Mouse (Mus musculus): ENCODE measurements at regions not wholly inside any gene's neighbourhood (a gene's known extent, or its start where the extent isn't known, plus 50 kb on each side); places are given as distances from the start of the nearest gene placed in this dataset.

DNA sequence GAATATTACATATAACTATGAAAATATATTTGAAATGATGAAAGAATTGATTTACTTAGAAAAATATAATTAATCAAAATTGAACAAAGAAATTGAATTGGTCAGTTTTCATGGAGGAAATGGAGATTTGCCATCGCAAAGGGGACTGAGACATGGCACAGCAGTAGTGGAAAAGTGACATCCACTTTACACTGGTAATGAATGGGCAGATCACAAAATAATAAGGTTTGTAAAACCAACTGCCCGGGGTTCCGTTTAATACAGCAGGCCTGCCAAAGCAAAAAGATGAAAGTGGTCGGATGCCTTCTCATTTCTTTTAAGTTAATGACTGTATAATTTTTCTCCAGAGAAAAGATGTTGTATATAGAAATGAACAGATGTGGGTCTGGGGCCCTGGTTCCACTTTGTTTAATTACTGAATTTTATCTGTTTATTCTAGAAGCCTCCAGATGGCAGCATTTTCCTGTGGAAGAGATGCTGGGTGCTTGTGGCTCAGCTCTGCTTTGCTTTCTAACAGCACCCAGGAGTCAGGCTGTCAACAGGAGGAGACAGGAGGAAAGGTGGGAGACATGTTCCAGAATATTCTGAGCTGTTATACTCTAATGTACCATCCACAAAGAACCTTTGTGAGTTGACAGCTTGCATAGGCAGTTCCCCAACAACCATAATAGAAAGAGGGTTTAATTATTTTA, 75.6 kb upstream of the Fbxl17 start:
- DNase-seq (ENCODE audit: low read depth, low spot score): peak; percentile 51

DNA sequence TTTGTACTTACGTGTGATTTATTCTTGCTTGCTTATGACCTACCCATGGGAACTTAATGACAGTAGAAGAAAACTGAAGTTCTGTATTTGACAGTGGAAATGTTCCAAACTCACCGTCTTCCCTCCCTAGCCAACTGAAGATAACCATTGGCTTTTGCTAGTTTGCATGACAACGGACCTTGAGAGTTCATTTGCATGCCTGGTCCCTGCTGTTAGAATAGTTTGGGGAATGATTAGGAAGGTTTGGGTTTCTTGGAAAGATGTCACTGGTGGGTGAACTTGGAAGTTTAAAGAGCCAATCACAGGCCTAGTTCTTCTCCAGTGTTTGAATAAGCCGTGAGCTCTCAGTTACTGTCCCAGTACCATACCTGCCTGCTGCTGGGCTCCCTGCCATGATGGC, 83.1 kb upstream of the Fbxl17 start:
- peak; percentile 71 for DNase-seq (ENCODE audit: low read depth, low spot score)

- no peak for DNase-seq (ENCODE audit: low read depth, low spot score)
Observed at GRCm38 (mm10) chr17:63607021-63607751, 107.4 kb upstream of the Fbxl17 start.

DNA sequence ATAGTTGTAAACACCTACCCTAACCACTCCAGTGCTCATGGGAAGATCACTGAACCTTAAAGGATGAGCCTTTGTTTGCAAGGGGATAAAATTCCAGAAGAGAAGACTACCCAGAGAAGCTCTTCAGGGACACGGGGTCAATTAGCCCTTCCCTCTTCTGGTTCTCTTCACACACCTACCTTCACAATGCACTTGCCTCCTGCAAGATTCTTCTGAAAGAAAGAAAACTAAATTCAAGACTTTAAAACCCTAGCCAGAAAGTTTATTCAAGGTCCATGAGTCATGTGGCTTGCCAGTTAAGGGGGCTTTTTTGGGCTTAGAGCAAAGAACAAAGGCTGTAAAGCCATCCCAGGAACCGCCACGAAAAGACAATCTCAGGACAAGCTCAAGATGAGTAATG, 122.9 kb upstream of the Fbxl17 start:
- DNase-seq (ENCODE audit: low read depth, low spot score): no peak

- no peak for DNase-seq (ENCODE audit: low read depth, low spot score)
Observed at GRCm38 (mm10) chr17:63637598-63637997, 137.8 kb upstream of the Fbxl17 start.

DNA sequence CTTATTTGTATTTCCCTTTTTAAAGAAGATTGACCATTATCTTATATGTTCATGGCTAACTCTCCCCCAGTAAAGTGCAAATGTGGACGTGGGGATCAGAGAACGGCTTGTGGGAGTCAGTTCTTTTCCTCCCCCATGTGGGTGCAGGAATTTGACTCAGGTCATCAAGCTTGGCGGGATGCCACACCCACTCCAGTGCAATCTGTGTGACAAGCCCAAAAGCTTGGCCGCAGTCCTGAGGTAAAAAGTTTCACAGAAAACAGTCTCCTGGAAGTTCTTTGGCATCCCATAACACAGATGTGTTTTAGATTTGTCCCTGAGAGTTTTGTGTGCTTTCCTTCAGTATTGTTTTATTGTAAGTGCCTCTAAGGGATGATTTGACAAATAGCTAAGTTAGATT, 144.6 kb upstream of the Fbxl17 start:
- no peak for DNase-seq (ENCODE audit: low read depth, low spot score)

DNA sequence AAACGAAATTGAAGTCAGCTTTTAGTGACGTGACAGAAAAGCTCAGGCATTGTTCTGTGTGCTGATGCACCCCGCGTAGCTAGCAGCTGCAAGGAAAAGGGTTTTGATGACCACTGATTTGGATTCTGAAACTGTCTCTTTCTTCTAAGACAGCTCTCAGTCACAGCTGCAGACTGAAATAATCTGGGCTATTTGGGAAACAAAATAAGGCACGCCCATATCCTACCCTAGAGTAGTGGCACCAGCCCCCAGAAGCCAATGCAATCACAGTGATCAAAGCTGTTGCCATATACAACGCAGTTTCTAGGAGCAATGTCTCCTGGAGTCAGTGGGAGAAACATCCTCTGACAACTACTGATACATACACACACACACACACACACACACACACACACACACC, 157.9 kb upstream of the Fbxl17 start:
- no peak for DNase-seq (ENCODE audit: low read depth, low spot score)

DNA sequence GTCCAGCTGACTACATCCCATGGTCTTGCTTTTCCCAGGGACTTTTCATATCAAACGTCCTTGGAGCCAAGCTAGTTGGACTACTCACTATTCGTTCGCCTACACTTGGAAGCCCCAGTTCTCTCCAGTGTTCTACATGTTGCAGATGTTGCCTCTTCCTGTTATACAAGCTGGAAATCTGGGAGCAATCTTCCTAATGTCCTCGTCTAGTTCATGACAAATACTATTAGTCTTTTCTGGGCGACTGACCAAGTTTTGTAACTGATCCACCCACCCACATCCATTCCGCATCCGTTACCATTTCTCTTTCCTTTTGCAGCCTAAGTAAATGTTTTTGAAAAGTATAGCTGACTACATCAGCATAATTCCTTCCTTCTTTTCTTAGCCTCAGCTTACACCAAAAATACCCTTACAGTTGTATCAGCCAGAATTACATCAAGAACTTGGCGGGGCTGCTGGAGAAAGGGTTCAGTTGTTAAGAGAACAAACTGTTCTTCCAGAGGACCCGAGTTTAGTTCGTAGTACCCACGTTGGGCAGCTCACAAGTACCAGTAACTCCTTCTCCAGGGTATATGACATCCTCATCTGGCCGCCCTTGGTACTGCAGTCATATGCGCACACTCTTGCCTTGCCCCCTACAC, 161.1 kb upstream of the Fbxl17 start:
- DNase-seq (ENCODE audit: low read depth, low spot score): peak; percentile 31

- no peak for DNase-seq (ENCODE audit: low read depth, low spot score)
Observed at GRCm38 (mm10) chr17:63661584-63661983, 161.8 kb upstream of the Fbxl17 start.

DNA sequence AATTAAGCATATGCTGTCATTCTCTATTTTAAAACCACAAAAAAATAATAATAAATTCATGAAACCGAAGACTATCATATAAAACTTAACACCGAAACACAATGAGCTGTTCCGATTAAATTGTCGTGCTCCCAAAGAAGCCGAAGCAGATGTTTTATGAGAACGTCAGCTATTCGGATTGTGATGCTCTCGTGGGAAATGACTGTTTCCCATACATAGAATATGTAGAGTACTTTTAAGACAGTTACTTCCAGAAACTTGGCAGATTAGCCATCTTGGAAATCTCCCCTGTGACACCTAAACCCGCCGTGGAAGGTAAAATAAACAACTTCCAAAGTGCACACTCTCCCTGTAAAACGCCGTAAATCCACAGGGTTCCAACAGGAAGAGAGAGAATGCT, 162.4 kb upstream of the Fbxl17 start:
- DNase-seq (ENCODE audit: low read depth, low spot score): no peak

DNA sequence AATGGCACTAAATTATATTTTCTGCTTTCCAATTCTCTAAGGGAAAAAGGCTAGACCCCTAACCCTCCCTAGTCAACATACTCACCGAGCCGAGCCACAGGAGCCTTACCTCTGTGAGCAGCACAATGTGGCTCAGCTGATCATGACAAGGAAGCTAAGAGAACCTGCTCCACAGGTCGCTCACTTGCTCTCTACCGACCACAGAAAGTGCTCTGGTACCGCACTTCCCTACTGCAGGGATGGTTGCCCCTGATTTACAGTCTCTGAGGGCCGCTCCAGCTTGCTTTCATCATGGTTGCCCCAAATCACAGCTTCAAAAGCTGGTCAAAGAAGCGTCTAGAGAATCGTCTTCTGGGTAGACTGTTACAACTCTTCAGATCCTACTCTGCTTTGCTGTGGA, 177.0 kb upstream of the Fbxl17 start:
- no peak for DNase-seq (ENCODE audit: low read depth, low spot score)

- no peak for DNase-seq (ENCODE audit: low read depth, low spot score)
Observed at GRCm38 (mm10) chr17:63677996-63678657, 178.3 kb upstream of the Fbxl17 start.

DNA sequence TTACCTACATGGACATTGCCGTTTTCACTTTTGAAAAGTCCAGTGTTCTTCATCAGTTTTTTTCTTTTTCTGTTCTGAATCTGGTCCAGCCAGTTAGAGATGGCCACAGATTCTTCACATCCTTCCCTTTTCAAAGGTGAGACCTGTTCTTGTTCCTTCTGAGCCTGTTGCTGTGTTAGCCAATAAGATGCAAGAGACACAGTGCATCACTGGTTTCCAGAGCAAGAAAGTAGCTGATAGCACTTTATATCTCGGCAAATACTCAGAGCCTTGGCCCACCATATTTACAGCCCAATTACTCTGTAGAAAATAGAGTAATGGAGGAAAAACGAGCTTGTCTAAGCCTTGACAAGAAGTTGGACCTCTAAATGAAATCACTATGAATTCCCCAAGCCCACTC, 180.7 kb upstream of the Fbxl17 start:
- no peak for DNase-seq (ENCODE audit: low read depth, low spot score)

- peak; percentile 24 for DNase-seq (ENCODE audit: low read depth, low spot score)
Observed at GRCm38 (mm10) chr17:63683345-63683744, 179.5 kb upstream of the Fer start.

DNA sequence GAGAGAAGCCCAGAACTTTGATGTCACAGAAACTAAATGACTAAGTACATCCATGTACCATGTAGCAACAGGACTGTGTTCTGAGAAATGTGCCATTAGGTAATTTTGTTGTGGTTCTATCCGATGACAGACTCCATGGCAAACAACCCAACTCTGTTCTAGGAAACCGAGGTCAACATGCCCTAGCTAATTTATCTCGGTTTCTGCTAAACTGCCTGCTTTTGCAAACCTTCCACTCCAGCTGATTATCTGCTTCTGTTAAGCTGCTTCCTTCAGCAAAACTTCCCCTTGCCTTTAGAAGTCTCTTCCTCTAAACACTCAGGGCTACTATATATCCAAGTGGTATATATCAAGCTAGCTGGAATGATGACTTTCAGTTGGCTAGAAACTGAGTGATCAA, 178.8 kb upstream of the Fer start:
- no peak for DNase-seq (ENCODE audit: low read depth, low spot score)

DNA sequence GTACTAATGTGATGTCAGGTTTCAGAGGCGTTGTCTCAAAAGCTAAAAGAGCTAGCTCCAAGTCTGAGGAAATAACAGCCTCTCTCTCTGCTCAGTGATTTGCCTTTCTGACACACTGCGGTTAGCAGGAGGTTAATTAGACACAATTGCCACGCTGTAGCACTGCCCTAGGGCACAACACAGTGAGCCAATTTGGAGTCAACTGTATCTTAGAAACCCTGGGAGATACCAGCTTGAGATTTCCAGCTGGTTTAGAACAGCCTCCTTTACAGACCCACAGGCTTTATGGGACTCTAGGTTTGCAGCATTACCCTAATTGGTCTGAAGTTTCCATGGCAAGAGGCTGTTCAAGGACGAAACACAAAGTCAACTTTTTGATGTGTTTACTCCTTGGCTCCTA, 176.9 kb upstream of the Fer start:
- DNase-seq (ENCODE audit: low read depth, low spot score): no peak

GRCm38 (mm10) chr17:63686361-63686760, 176.5 kb upstream of the Fer start:
- DNase-seq (ENCODE audit: low read depth, low spot score): no peak

- no peak for DNase-seq (ENCODE audit: low read depth, low spot score)
Observed at GRCm38 (mm10) chr17:63689291-63689690, 173.6 kb upstream of the Fer start.

- DNase-seq (ENCODE audit: low read depth, low spot score): no peak
Observed at GRCm38 (mm10) chr17:63690829-63691689, 171.8 kb upstream of the Fer start.

DNA sequence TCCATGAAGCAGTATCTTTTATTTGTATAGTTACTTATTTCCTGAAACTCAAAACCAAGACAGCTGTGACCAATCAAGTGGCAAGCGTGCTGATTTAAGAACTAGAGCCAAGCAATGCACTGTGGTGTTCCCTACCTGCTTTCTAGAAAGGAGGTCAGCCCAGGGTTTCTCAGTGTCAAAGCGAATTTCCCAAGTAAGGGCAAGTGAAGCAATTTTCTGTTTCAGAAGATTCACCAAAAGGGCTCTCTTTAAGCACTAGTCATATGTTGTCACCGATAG, 171.2 kb upstream of the Fer start:
- no peak for DNase-seq (ENCODE audit: low read depth, low spot score)

GRCm38 (mm10) chr17:63693274-63693673, 169.6 kb upstream of the Fer start:
- DNase-seq (ENCODE audit: low read depth, low spot score): no peak

GRCm38 (mm10) chr17:63699537-63699936, 163.3 kb upstream of the Fer start:
- DNase-seq (ENCODE audit: low read depth, low spot score): no peak

Measured in ES-CJ7 (cell line).